Comparison of ENCODE assay signal across 28 mouse cellular contexts in genomic region chr8:114398326-114398725, GRCm38 (mm10). TPM values are rescaled to one million over a fixed set of nuclear protein-coding genes. Genes with fewer than 3 reads are reported as not detected.
"Had no signal": no experiment of that assay in that cellular context is flagged by ENCODE, and none has a peak within 500 bp of the region (broad histone marks: within the 10 kb centered on the region; RNA-seq: fewer than 3 reads in every experiment).

No protein-coding gene starts in this region.

- DNase-seq: kidney, postnatal 10 days; kidney, postnatal 36 days; liver, embryonic 13.5 days; lung, adult 2 months; lung, postnatal 14 days; lung, postnatal 4 days; midbrain, embryonic 14.5 days; right cerebral cortex, adult 18-20 months; right cerebral cortex, postnatal 14 days; right cerebral cortex, postnatal 4 days; thymus, postnatal 25 days had no signal

- H3K9ac ChIP-seq: kidney, embryonic 15.5 days; liver, embryonic 13.5 days had no signal

- H3K36me3 ChIP-seq: kidney, embryonic 15.5 days; liver, embryonic 13.5 days had no signal

- H3K27me3 ChIP-seq: kidney, embryonic 15.5 days; liver, embryonic 13.5 days had no signal

- H3K4me3 ChIP-seq: kidney, embryonic 15.5 days; liver, embryonic 13.5 days had no signal

- H3K9me3 ChIP-seq: kidney, embryonic 15.5 days; liver, embryonic 13.5 days had no signal

- H3K27ac ChIP-seq: kidney, embryonic 15.5 days; liver, embryonic 13.5 days; stomach, postnatal 0 days had no signal

- H3K4me1 ChIP-seq: kidney, embryonic 15.5 days; liver, embryonic 13.5 days had no signal

- H3K4me2 ChIP-seq: kidney, embryonic 15.5 days; liver, embryonic 13.5 days; midbrain, embryonic 11.5 days had no signal

RNA-seq across cellular contexts. Expression of gene Clec3a, which starts 19.6 kb away (rescaled TPM):
- total RNA-seq: layer of hippocampus, adult 18-20 months; layer of hippocampus, postnatal 25 days; left cerebral cortex, adult 18-20 months; left cerebral cortex, postnatal 10 days; left cerebral cortex, postnatal 36 days; liver, adult 2 months; megakaryocyte progenitor cell, adult 5-6 weeks; megakaryocyte-erythroid progenitor cell, adult 5-6 weeks; midbrain, postnatal 0 days had no signal
- polyA plus RNA-seq: kidney, embryonic 15.5 days; limb, embryonic 11.5 days; liver, adult 2 months; liver, embryonic 13.5 days; liver, embryonic 16.5 days; lung, adult 2 months; midbrain, embryonic 11.5 days; midbrain, embryonic 14.5 days; neural tube, embryonic 11.5 days; neural tube, embryonic 14.5 days; stomach, postnatal 0 days; thymus, postnatal 0 days had no signal
